Mouse (Mus musculus): ENCODE measurements around the gene Park7. TPM values are rescaled to one million over a fixed set of nuclear protein-coding genes. Genes with fewer than 3 reads are reported as not detected.

The Park7 gene
- polyA plus RNA-seq, 1 experiment = 427 TPM

DNA sequence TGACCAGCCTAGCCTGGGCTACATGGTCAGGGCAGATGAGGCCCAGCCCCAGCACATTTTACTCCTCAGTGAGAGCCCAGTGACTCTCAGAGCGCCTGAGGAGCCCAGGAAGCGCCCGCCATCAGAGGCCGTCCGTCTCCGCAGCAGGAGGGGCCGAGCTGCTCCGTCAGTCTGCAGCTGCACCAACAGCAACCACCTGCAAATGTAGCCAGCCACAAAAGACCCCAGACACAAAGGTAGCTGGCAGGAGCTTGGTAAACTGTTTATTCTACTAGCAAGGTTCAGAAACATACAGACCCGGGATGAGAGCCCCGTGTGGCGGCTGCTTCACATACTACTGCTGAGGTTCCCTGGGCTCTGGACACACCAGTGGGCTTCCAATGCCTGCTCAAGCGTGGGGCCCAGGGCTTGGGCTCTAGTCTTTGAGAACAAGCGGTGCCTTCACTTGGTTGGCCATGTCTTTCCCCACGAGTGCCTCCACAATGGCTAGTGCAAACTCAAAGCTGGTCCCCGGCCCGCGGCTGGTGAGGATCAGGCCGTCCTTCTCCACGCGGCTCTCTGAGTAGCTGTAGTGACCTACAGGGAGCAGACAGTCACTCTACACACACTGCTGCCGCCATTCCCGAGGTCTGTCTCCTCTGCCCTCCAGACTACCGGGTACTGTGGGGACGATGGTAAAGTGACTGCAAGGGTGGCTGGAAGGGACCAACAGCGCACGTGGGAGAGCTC is 17.2 kb downstream of the Park7 start:
- TF ChIP-seq GATA1 (IDR thresholded peaks at IDR 0.05; ENCODE audit: low read length) = no peak

DNA sequence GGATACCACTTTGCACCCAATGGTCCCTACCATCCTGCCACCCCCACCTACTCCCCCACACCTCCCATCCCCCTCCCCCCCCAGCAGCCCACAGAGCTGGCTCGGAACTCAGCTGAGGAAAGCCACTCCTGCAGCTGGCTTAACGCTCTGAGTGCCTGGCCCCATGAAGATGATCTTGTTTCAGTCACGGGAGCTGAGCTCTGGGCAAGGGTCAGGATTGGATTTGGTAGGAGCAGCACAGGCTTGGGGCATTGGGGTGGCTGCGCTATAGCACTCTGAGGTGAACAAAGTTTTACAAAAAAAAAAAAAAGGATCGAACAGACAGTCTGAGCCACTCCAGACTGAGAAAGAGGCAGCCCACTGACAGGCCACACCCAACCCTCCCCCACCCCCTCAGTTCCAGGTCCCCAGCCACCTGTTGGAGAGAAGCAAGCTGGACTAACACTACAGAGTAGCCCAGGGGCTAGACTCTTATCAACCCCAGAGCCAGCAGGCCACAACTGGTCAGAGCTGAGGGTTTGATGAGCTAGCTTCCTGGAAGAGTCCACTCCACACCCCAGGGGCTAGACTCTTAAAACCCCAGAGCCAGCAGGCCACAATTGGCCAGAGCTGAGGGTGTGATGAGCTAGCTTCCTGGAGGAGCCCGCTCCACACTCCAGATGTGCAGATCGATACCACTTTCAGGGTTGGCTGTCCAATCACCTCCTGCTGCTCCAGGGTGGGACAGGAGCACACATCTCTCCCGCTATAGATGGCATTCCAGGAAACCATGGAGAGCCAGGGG is 19.3 kb downstream of the Park7 start:
- TF ChIP-seq GATA1 (IDR thresholded peaks at IDR 0.05; ENCODE audit: low read length) = no peak

DNA sequence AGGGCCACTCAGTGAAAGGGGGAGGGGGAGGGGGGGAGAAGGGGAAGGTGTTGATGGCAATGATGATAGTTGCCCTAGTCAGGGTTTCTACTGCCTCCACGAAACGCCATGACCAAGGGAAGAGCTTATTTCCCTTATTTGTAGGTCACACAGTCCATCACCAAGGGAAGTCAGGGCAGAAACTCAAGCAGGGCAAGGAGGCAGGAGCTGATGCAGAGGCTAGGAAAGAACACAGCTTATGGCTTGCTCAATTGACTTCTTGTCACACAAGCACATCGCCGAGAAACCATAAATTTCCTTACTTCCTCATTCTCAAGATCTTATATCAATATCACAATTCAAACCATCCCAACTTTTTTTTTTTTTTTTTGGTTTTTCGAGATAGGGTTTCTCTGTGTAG is 22.9 kb downstream of the Park7 start:
- TF ChIP-seq GATA1 (IDR thresholded peaks at IDR 0.05; ENCODE audit: low read length) = no peak

DNA sequence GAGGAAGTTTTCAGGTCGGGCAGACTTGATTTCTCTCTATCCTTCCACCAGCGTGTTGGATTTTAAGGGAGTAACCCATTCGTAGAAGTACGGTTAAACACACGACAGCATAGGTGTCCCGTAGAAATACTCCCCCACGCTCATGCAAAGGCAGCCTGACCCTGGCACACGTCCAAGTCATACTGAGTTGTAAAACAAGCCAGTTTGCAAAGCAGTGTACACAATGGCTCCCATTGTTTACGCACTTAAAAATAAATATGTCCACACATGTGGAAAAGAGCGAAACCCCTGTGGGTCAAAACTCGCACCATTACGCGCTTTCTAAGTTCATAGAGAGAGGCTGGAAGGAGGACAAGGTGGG is 24.3 kb downstream of the Park7 start:
- TF ChIP-seq GATA1 (IDR thresholded peaks at IDR 0.05; ENCODE audit: low read length) = no peak

DNA sequence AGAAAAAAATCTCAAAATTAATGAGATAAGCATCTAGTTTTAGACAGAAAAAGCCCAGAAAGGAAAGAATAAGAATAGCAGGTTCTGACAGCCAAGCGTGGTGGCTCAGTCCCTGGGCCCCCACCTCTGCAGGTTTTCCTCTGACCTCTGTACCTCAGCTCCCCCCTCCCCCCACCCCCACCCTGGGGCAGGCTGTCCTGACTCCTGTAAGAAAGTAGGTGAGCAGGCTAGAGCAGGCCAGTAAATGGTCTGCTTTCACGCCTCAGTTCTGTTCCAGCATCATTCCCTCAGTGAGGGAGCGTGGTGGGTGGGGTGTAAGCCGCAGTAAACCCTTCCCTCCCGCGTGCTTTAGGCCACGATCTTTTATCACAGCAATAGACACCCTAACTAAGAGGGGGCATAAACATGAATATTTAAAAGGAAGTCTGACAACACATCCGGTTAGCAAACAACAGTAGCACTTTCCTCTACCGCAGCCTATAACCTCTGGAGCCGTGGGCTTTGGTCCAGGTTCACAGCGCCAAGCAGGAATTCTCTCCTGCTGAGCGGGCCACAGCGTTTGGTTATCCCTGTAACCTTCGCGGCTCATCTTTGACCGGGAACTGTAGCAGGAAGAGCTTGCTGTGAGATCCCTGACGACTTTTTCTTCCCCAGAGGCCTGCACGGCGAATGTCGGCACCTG is 24.8 kb downstream of the Park7 start:
- no peak for TF ChIP-seq GATA1 (IDR thresholded peaks at IDR 0.05; ENCODE audit: low read length)

DNA sequence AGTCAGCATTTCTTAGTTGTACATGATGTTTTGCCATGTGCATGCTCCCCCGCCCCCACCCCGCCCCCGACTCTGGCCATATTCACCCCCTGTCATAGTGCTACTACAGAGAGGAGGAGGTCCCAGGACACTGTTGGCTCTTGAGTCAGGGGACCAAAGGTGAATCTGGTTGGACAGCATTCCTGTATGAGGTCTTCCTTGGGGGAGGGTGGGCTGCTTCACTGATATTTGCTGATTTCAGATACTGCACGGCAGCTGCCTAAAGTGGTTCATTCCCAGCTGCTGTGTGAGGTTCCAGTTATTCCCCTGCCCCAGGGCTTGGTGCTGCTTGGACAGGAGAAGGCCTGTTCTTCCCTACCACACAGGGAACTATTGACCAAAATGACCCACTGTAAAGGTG is 25.7 kb downstream of the Park7 start:
- TF ChIP-seq GATA1 (IDR thresholded peaks at IDR 0.05; ENCODE audit: low read length) = no peak

DNA sequence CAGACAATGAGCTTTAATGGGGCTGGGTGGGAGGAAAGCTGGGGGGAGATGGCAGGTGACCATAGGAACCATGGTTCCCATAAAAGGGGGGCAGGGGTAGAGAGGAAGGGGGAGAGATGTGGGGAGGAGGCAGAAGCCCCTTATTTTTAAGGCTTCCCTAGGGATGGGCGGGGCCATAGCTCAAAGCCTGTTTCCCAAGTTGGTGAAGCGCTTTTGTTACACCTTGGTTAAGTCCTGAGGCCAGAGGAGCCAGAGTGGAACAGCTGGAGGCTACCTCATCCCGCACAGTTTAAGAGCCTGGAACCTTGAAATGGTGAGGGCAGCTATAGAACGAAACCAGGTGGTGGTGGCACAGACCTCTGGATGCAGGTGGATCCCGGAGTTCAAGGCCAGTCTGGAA is 26.3 kb downstream of the Park7 start:
- no peak for TF ChIP-seq GATA1 (IDR thresholded peaks at IDR 0.05; ENCODE audit: low read length)

DNA sequence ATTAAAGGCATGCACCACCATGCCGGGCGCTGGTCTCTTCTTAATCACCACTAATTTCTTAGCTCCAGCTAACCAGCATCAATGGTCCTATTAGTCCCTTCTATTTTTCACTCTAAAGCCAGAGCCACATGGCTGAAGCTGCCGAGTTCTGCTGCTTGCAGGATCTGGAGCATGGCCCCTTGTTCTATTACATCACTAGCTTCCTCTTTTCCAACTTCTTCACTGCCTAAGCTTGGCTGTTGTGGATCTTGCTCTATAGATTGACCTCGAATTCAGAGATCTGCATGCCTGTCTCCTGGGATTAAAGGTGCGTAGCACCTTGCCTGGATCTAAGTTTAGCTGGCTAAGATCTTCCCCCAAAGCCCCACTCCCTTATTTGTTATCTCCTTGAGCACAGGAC is 31.6 kb downstream of the Park7 start:
- TF ChIP-seq GATA1 (IDR thresholded peaks at IDR 0.05; ENCODE audit: low read length) = no peak

DNA sequence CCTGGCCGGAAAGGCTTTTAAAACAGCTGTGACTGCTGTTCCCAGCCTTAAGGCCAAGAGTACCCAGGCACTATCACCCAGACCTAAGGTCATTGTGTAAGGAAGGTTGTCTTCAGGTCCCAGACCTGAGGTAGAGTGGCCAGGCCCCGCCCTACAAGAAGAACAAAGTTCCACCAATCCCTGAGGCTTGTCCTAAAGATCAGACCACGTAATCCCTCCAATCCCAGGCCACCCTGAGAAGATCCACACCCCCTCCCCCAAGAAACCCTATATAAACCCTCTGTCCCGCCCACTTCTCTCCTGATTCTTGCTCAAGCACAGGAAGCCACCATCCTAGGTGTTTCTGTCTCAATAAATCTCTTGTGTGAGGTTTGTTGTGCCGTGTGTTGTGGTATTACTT is 33.9 kb downstream of the Park7 start:
- TF ChIP-seq GATA1 (IDR thresholded peaks at IDR 0.05; ENCODE audit: low read length) = no peak

DNA sequence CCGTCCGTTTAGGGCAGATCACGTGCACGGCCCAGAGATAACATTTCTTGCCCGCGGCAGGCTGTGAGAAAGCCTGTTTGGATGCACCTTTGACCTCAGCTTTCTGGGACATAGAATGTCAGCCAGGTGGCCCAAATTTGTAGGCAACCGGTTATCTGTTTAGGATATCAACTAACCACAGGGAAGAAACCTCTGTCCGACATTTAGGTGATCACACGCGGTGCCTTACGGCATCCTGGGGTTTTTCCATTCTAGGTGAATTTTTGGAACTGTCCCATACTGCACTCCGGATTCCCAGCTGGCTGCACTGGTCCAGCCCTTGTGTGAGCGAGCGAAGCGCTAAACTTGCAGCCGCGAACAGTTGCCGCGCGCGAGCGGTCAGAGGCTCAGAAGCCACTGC is 34.6 kb downstream of the Park7 start:
- TF ChIP-seq GATA1 (IDR thresholded peaks at IDR 0.05; ENCODE audit: low read length) = no peak

DNA sequence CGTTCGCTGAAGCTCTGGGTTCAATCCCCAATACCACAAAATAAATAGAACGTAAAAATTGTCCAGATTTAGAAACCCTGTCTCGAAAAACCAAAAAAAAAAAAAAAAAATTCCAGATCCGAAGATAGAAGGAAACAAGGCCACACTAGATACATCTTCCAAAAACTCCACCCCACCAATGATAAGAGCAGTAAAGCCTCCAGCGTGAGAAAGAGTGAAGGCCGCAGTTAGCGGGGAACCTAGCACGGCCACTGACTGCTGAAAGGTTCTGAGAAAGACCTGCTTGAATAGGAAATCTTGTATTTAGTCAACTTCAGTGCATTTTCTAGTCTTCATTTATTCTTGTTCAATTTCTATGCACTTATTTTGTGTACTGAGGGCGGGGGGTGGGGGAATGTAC is 38.8 kb downstream of the Park7 start:
- TF ChIP-seq GATA1 (IDR thresholded peaks at IDR 0.05; ENCODE audit: low read length) = no peak

DNA sequence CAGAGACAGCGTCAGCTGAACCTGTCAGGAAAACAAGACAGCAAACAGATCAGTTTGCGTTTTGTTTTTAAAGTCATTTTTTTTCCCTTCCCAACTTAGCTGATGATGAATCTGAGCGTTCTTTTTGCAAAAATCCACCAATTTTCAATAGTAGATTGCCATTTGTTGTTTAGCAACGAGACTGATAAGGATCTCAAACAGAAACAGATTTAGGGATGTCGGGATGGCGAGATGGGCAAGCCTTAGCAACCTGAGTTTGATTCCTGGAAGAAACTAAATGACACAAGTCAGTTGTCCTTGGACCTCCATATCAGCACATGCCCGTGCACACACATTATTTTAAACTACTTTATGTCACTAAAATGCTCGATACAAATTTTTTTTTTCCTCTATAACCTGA is 41.6 kb downstream of the Park7 start:
- TF ChIP-seq GATA1 (IDR thresholded peaks at IDR 0.05; ENCODE audit: low read length) = no peak

DNA sequence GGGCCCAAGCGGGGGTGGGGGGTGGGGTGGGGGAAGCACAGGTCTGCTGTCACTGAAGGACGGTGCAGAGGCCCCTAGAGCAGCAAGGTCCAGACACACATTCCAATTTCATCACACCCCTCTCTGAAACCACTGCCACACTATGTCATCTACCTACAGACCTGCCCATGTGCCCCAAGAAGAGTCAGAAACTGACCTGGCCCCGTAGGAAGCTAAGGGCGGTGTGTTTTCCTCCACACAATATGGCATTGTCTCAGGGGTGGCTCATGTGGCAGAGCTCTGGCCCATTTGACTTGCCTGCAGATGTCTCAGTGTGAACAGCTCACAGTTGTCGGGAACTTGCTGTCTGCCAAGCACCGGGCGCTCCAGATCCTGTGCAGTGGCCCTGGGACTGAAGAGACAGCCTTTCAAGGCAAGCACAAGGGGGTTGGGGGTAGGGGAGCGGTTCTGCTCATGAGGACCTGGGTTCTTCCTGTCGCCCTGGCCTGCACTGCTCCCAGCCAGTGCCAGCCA is 42.0 kb downstream of the Park7 start:
- TF ChIP-seq GATA1 (IDR thresholded peaks at IDR 0.05; ENCODE audit: low read length) = no peak

DNA sequence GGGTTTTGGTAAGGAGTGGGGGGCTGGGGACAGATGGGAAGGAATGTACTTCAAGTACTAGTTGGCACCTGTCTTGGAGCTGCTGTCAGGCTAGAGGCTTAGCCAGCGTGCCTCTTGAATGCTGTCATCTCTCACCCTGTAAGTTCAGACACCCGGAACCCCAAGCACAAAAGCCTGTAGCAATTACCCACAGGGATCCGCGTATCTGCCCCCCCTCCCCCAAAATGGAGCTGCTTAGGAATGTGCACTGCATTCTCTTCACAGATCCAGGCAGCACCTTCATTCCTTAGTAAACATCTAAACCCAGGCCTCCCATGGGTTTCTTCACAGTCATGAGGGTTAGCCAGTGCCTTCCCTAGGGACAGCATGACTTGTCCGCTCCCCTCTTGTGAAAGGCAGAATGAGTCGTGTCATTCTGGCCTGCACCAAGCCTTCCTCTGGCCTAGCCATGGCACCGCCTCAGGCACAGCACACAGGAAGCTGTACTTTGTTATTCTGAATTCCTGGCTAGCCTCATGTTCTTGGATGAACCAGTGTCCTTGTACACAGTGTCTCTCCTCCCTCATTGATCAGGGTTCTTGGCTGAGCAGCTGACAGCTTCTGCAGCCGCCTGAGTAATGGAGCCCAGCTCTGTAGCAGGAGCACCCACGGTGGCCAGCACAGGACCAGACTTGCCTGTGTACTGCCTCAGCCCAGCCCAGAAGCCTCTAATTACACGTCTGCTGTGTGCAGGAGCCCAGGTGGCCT is 42.7 kb downstream of the Park7 start:
- no peak for TF ChIP-seq GATA1 (IDR thresholded peaks at IDR 0.05; ENCODE audit: low read length)

DNA sequence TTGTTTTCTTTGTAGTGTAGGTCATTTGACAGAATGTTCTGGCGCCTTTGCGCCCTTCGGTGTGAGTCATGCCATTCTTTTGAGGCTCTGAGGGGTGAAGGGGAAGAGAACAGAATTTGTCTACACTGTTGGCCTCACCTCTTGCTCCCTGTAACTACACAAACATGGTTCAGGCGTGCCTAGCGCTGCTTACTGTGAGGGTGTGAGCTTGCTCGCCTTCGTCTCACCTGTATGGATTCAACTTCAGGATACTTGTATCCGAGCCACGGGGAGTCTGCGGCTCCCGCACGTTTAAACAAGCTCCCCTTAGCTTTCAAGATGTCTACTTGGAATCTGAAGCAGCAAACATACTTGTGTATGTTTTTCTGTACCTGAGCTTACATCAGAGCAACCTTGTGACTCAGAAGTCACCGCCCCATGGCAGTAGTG is 43.3 kb downstream of the Park7 start:
- no peak for TF ChIP-seq GATA1 (IDR thresholded peaks at IDR 0.05; ENCODE audit: low read length)

All from G1E-ER4 (cell line).